Mouse (Mus musculus): Measurements from ENCODE around the gene Zbed3. TPM values are rescaled to one million over a fixed set of nuclear protein-coding genes. Genes with fewer than 3 reads are reported as not detected.
"Not testable (repeated sequence)": the region's sequence is repeated elsewhere in the genome, so short reads cannot be mapped to it uniquely, and the experiment has no call there.

The Zbed3 gene
- total RNA-seq, 2 experiments from 2014 or later: 54.9 to 59.5 TPM

GRCm38 (mm10) chr13:95330507-95330906 is 7.1 kb downstream of the Zbed3 start:
- DNase-seq (ENCODE audit: low spot score in 2 of 2): no peak

DNA sequence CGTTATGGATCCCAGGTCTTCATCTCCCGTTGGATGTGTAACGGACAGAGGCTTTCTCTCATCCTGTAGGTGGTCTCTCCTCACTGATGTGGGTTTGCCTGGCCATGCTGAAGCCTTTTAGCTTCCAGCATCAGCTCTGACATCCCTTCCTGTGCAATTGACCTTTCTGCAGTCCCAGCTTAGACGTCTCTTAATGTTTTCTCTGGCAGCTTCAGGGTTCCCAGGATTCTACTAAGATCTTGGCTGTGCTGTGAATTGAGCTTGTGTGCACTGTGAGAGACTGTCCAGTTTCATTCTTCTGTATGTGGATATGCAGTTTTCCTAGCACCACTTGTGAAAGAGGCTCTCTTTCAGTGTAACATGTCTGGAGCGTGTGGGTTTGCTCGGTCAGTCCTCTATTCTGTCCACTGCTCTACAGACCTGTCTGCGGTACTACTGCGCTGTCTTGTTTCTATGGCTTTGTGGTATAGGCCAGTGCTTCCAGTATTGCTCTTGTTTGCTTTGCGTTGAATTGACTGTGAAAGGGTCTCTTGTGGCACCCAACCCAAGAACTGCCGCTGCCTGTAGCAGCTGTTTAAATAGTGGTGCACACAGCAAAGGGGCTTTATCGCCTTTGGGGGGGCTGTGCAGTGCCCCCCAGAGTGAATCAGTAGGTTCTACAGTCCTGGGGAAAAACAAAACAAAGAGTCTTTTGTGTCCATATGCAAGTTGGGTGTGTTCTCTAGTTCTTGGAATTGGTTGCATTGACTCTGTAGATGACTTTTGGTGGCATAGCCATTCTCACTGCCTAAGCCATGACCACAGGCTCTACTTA is 8.9 kb downstream of the Zbed3 start:
- DNase-seq (ENCODE audit: low spot score in 2 of 2): no peak

DNA sequence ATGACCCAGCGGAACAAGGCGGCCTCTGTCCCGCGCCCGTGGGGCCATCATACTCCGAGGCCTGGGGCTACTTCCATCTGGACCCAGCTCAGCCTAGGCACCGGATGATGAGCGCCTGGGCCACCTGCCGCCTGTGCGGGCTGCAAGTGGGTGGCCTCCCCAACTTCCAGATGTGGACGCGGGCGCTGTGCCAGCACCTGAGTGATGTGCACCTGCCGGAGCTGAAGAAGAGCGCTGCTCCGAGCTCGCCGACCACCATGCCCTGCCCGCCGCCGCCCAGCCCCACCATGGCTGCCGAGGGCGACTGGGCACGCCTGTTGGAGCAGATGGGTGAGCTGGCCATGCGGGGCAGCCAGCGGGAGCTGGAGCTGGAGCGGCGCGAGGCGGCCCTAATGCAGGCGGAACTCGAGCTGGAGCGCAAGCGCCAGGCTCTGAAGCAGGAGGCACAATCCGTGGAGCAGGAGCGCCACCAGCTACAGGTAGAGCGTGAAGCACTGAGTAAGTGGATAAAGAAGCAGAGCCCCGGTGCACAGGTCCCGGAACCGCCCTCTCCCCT is 12.8 kb downstream of the Zbed3 start:
- no peak for DNase-seq (ENCODE audit: low spot score in 2 of 2)

GRCm38 (mm10) chr13:95343470-95343869 is 20.1 kb downstream of the Zbed3 start:
- DNase-seq (ENCODE audit: low spot score in 2 of 2): no peak

GRCm38 (mm10) chr13:95345869-95346268 is 22.5 kb downstream of the Zbed3 start:
- DNase-seq (ENCODE audit: low spot score in 2 of 2): no peak

DNA sequence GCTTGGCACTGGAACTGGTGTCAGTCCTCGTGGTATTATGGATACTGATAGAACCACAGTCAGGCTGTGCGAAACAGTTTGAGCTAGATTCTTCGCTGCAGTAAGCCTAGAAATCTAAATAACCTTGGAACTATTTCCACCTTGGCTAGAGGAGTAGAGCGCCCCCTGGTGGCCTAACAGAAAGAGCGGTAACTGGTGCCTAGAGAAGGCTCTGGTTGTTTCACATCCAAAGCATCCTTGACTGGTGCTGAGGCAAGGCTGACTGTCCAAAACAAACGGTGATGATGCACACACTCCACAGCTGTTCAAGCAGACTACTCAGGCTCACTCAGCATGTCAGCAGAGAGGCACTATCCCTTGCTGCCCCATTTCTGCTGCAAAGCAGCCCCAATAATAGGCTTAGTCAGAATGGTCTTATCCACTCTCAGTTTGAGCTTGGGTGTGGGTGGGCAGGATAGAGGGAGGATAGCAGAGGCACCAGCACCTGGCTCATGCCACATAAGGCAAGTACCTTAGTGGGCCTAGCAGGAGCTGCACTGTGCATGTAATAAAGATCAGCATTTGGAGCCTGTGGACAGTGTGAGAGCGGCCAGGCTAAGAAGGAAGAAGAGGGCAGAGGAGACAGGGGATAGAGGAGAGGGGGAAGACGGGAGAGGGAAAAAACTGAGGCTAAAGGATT is 23.7 kb downstream of the Zbed3 start:
- peak; percentile 58 to 59 for DNase-seq (ENCODE audit: low spot score in 2 of 2)

GRCm38 (mm10) chr13:95348476-95348875 is 25.1 kb downstream of the Zbed3 start:
- no peak for DNase-seq (ENCODE audit: low spot score in 2 of 2)

DNA sequence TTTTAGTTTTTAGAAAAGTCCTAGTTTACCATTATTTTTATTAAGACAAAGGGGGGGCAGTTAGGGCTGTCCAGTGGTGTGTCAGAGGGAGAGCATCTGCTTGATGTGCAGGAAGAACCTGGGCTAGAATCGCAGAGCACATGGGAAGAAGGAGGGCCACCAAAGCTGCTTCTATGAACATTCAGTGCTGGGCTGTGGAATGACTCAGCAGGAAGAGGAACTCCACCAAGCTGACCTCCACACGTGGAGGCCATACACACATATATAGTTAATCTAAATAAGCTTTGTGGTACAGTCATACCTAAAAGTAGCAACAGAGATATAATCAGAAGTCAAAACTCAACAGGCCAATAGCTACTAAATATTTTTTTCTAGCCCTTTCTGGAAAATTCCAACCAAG is 34.8 kb downstream of the Zbed3 start:
- DNase-seq (ENCODE audit: low spot score in 2 of 2): no peak

GRCm38 (mm10) chr13:95363440-95363839 is 40.0 kb downstream of the Zbed3 start:
- no peak for DNase-seq (ENCODE audit: low spot score in 2 of 2)

DNA sequence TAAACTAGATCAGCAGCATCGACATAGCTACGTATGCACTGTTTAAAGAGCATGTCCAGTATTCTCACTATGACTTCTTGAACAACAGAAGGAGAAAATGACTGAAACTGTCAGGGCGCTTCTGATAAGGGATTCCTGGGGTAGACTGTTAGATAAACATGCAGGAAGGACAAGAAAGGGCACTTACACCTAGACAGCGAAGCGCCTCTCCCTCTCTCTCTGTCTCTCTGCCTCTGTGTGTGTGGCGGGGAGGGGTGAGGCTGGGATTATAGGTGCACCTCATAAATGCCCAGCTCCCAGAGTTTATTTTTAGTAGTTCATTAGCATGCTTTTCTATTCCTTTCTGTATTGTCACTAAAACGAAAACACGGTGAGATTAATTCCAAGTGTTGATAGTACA is 42.9 kb downstream of the Zbed3 start:
- DNase-seq (ENCODE audit: low spot score in 2 of 2): no peak

- peak; percentile 78 to 80 for DNase-seq (ENCODE audit: low spot score in 2 of 2)
Observed at GRCm38 (mm10) chr13:95374701-95375553, 51.5 kb downstream of the Zbed3 start, which contains the start of gene Aggf1. Gene Aggf1, minus strand, starts transcription at chr13:95375352.

DNA sequence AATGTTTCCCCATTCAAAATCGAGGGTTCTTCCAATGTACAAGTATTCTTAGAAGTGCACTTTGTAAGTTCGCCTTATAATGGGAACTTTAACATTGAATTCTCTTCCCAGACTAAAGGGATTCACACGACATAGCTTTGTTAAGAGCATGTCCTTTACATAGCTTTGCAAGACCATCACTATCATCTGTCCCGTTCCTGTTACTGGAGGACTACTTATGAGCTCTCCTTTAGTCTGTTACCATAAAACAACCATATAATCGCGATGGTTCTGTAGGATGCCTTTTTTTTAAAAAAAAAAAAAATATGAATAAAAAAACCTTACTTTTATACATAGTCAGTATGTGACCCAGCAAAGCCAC is 52.1 kb downstream of the Zbed3 start:
- DNase-seq (ENCODE audit: low spot score in 2 of 2): no peak

DNA sequence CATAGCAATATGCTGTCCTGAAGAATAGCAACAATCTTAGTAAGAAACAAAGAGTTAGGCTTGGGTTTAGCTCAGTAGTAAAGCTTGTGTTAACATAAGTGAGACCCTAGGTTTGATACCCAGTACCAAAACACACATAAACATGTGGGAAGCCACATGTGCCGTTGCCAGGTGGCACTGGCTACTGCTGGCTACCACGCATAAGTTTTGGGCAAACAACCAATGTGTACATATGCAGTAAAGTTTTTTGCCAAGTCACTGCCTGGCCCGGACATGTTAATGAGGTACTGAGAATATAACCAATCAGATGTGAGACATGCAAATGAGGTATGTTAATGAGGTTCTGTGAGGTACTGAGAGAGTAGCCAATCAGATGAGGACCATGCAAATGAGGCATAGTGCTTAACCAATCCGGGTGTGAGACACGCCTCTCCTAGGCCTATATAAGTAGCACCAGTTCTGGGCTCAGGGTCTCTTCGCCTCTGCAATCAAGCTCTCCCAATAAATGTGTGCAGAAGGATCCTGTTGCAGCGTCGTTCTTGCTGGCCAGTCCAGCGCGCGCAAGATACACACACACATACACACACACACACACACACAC is 53.4 kb downstream of the Zbed3 start:
- not testable (repeated sequence) for DNase-seq (ENCODE audit: low spot score in 2 of 2)

GRCm38 (mm10) chr13:95378696-95379095 is 55.3 kb downstream of the Zbed3 start:
- DNase-seq (ENCODE audit: low spot score in 2 of 2): no peak

- no peak for DNase-seq (ENCODE audit: low spot score in 2 of 2)
Observed at GRCm38 (mm10) chr13:95382418-95382817, 59.0 kb downstream of the Zbed3 start.

Other genes starting within 250 kb of the Zbed3 start
- 100 to 1,000 TPM; 153 TPM for gene Pde8b, start 73.3 kb upstream of the Zbed3 start, total RNA-seq (2021)
- 10 to 100 TPM; 36.2 to 38.4 TPM for gene Aggf1, start 51.7 kb downstream of the Zbed3 start, total RNA-seq (2021)
- gene Crhbp, start 121.3 kb downstream of the Zbed3 start, total RNA-seq (2021): not detected
- gene S100z, start 155.1 kb downstream of the Zbed3 start, total RNA-seq (2021): not detected
- gene F2rl1, start 201.6 kb downstream of the Zbed3 start, total RNA-seq (2021): 1 to 10 TPM in 1 of 2 experiments, under 1 TPM in 1; 0.42 to 3.1 TPM

Data from adrenal gland, postnatal 4 days (tissue).